Mouse (Mus musculus) right cerebral cortex, postnatal 14 days (tissue): ENCODE data around the gene Fam214a.
A peak's percentile ranks its signal among the peaks of the same experiment; 100 is the strongest.
"Not testable (repeated sequence)": the region's sequence is repeated elsewhere in the genome, so short reads cannot be mapped to it uniquely, and the experiment has no call there.

Experiments
- DNase-seq: peaks from one replicate; pipeline ENCODE4 v3.0.0; 2022

The Fam214a gene

DNA sequence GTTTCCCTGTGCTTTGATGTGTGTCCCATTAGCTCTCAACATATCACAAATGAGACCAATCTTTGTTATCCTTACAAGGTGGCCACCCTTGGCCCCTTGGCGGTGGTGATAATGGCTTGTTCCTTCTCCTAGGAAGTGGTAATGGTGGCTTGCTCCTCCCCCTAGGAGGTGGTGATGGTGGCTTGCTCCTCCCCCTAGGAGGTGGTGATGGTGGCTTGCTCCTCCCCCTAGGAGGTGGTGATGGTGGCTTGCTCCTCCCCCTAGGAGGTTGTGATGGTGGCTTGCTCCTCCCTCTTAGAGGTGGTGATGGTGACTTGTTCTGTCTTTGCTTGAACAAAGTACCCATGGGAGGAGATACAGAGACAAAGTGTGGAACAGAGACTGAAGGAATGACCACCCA is 30.0 kb downstream of the Fam214a start:
- not testable (repeated sequence) for DNase-seq

- no peak for DNase-seq
Measured at GRCm38 (mm10) chr9:74985173-74985715, 32.6 kb downstream of the Fam214a start.

DNA sequence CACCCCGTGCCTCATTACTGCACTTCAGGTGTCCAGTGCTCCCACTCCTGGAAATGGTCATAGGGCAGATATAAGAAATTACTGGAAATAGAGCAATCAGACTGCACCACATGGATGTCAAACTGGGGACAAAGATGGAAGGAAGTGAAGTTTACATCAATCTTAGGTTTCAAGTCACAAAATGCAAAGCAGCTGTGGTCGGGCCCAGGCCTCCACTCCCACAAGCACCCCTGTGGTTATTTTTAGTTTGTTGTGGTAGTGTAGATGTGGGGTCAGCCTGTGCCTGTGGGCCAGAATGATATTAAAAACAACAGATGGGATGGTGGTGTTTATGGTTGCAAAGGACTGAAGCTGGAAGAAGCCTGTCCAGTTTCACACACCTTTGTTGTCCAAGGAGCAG is 33.1 kb downstream of the Fam214a start:
- no peak for DNase-seq

- DNase-seq: no peak
Measured at GRCm38 (mm10) chr9:74988893-74989460, 36.3 kb downstream of the Fam214a start.

DNA sequence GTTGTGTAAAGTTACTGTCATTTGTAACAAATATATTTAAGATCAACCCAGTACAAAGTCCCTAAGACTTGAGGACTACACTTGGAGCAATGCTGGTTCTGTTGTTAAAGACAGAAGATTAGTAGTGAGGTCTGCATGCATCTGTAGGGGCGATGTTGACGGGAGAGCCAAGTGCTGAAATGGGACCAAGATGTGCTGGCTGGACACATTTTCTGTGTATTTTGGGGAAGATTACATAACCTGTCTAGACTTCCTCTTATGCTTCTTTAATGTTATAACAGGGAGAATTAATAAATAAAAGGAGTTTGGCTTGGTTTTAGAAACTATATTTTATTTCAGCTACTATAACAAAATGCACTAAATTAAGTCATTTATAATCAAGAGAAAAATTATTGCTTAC is 37.3 kb downstream of the Fam214a start:
- DNase-seq: no peak

DNA sequence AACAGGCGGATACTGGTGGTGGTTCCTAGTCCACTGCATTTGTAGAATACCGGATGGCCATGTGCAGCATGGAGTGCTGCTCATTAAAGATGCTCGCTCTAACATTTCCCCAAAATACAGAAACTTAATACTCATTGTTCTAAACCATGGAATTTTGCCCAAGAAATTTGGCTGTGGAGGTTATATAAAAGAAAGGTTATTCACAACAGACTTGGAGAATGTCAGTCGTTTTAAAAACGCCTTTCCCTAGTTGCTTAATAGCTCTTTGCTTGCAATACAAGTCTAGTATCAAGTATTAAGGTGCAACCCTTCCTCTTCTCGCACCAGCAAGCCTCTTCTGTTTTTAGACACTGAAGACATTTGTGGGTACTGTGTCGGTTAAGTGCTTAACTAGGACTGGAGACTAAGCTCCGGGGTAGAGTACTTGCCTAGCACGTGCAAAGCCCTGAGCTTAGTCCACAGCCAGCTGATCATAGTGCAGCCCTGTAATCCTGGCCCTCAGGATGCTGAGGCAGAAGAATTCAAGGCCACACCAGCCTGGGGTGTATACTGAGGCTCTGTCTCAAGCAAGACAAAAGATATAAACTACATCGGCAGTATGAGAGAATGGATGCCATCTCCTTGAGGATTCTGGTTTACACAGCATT is 42.0 kb downstream of the Fam214a start:
- no peak for DNase-seq

DNA sequence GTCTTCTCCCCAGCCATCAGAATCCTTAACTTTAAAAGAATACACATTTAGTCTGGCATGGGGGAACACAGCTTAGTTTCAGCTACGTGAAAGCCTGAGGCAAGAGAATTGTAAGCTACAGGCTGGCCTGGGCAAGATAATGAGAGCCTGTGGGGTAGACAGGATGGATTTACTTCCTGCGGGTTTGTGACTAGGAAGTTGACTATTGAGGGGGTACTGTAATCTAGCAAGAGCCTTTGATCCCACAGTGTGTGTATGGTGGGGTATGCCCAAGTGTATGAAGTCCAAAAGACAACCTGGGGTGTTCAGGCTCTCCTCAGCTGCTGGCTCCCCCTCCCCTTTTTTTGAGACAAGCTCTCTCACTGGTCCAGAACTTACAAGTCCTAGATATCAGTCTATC is 43.7 kb downstream of the Fam214a start:
- DNase-seq: no peak

DNA sequence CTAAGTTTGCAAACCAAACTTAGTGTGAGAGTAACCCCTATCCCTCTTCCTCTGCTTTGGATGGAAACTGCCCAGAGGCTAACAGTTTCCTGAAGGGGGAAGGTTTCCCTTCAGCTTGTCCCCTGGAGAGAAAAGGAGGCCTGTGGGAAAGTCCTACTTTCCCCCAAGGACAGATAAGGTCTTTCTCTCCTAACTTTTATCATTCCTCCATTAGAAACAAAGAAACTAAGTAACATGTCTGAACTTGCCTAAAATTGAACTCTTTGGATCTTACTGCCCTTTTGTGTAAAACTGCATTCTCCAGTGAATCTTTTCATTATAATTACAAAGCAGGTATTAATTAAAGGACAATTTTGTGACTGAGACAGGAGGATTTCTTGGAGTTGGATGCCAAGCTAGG is 45.3 kb downstream of the Fam214a start:
- DNase-seq: no peak

DNA sequence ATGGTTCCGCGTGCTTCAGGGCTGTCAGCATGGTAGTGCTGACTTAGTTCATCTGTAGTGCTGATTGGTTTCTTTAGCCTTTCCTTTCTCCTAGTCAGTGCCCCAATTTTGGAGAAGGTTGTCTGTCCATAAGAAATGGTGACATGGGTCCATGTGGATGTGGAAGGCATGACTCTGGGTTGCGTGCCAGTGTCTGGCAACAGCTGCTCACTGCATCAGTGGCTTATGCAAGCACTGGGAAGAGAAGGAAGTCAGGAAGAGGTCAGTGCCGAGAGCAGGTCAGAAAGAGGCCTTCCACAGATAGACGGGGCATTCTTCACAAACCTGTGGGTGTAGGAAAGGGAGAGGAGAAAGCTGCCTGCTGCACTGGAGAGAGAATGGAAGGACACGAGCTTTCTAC is 48.3 kb downstream of the Fam214a start:
- DNase-seq: no peak

DNA sequence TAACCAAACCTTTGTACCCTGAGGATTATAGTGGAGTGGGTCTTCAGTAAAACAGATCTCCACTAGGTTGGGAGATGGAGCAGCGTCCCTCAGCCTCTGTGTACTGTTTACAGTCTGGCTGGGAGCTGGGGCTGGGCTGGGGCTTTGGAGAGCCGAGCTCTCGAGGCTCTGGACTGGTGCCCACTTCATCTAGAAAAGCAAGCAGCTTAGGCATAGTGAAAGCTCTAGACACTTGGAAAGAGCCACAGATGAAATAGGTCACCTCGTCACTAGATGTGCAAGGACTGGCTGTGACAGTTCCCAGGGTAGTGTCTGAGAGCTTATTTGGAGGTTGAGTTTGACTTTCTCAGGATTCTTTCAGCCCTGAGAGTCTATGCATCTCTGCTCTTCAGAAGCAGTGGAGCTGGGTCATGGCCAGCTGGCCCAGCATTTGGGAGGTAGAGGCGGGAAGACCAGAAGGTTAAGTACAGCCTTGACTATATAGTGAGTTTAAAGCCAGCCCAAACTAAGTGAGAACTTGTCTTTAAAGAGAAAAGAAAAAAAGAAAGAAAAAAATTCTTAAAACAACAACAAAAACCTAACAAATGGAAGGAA is 49.0 kb downstream of the Fam214a start:
- DNase-seq: peak; percentile 22

- no peak for DNase-seq
Measured at GRCm38 (mm10) chr9:75002262-75002661, 49.6 kb downstream of the Fam214a start.

- DNase-seq: no peak
Measured at GRCm38 (mm10) chr9:75004203-75004602, 51.5 kb downstream of the Fam214a start.

GRCm38 (mm10) chr9:75016591-75016990 is 63.9 kb downstream of the Fam214a start:
- no peak for DNase-seq

GRCm38 (mm10) chr9:75019181-75019580 is 66.5 kb downstream of the Fam214a start:
- no peak for DNase-seq

GRCm38 (mm10) chr9:75019592-75019991 is 66.9 kb downstream of the Fam214a start:
- DNase-seq: no peak

DNA sequence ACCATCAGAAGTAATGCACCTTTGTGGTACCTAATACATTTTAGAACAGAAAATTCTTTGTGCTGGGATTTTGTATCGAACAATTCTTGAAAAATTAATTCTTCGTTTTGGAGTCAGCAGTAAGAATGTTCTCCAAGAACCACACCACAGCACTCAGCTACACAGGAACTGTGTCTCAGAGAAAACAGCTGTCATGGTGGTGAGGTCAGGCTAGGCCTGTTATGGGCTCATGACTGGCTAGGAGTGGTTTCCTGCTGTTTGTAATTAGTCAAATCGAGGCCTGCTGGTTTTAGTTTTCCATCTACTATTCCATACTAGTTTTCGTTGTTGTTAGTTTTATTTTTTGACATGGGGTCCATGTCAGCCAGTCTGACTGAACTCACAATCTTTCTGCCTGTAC is 67.9 kb downstream of the Fam214a start:
- DNase-seq: no peak

DNA sequence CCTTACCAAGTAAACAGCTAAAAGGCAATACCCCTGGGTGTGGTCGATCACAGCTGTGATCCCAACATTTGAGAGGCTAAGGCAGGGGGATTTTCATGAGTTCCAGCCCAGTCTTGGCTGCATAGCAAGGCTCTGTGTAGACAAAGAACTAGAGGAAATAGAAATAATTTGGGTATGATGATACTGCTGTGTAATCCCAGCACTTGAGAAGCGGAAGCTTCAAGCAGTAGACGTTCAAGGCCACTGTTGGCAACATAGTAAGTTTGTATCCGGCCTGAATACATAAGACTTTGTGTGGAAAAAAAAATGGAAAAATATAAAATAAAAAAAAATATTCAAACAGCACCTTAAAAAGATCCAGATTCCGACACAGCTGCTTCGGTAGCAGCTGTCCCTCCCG is 69.9 kb downstream of the Fam214a start:
- DNase-seq: no peak

DNA sequence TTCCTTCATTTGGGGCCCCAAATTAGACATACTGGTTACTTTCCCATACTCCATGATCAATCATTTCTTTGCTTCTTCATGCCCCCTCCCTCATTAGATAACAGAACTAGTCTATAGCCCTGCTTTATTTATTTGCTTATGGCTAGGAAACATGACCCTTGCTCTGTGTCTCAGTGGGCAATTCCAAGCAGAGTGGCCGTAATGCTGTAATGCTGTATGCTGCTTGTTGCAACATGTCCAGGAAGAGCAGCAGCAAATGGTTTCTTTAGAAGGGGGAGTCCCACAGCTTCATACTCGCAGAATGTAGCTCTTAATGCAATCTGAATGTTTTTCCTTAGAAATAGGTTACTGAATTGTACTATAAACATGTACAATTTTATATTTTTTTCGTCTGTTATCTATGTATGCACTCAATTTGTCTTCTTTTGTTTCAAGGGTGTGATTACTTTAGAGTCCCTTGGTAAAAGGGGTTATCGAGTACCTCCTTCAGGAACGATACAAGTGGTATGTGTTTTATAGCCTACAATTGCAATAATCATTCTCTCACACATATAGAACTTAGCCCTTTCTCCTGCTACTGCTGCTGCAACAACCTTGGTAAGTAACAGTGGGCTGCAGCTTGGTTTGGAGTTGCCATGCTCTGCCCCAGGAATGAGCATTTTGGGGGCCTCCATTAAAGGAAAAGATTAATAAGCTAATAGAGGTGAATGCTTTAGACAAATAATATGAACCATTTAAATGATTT is 70.6 kb downstream of the Fam214a start:
- no peak for DNase-seq

DNA sequence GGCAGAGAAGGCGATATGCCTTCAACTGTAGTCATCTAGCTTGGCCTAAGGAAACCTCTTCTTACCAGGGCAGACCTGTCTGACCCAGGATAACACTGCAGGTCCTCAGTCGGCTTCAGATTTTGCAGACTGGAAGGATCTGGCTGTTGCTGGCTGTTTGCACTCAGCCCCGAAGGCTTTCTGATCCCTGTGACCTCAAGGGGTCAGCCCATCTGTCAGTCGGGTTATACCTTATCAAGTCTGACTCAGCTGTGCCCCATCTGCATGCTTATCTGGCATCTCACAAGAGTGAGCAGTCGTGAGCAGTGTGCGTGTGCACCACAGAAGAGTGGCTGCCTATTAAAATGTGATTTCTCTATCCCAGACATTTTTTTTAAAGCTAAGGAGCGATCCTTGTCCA is 71.4 kb downstream of the Fam214a start:
- DNase-seq: no peak

GRCm38 (mm10) chr9:75025689-75026088 is 73.0 kb downstream of the Fam214a start:
- no peak for DNase-seq

- DNase-seq: no peak
Measured at GRCm38 (mm10) chr9:75032408-75032807, 79.7 kb downstream of the Fam214a start.

DNA sequence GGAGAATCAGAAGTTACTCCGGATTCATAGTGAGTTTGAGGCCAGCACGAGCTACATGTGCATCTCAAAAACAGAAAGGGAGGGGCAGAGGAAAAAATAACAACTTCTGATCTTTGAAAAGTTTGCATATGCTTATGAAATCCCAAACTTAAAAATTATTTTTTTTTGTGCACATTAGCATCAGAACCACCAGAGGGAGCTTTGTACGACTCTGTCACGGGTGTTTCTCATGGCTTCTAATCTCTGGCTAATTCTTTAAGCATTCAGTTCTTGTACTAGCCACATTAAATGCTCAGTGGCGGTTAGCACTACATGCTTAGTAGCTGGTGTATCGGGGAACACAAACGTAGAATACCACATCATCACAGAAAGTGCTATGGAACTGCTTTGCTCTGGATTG is 80.5 kb downstream of the Fam214a start:
- no peak for DNase-seq

DNA sequence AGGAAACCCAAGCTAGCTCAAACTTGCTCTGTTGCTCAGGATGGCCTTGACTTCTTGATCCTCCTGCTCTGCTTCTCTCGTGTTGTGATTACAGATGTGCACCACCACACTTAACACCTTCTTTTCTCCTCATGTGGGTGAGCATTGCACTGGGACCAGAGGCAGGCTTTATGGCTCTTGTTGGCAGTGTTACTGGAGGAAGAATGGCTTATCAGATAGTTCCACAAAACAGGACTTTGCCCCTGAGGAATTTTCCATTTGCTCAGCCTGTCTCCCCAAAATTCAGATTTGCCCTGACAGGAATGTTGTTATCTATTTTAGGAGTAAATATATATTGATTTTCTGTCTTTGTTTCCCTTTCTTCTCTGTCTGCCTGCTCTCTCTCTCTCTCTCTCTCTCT is 82.0 kb downstream of the Fam214a start:
- no peak for DNase-seq

GRCm38 (mm10) chr9:75035944-75036343 is 83.3 kb downstream of the Fam214a start:
- DNase-seq: no peak
